Mouse (Mus musculus): Measurements from ENCODE around the gene Ube2d3.

DNA sequence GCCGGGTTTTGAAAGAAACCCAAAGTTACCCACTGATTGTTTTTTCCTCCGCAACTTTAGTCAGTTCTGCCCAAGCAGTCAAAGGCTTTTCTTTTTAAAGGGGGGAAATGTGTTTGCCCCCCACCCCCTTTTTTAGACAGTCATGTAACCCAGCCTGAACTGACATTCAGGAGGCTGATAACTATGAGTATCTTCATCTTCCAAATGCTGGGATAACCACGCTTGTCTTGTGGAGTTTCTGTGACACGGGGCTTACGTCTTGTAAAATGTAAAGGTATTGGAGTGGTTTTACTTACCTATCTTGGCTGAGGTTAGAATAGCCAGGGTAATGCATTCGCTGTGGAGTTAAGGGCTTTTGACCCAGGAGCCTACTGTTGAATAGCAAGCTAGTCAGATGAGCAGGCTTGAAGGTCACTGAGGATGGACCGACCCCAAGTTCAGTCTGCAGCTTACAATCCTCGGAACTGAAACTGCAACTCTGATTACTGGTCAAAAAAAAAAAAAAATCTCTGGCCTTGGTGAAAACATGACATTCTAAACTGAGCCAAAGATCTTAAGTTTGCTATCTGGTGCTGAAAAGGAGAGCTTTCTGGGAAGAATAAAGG lies 14.2 kb upstream of the Ube2d3 start, which contains the start of gene Cisd2:
- TF ChIP-seq CTCF (conservative IDR thresholded peaks at IDR 0.05; ENCODE audit: insufficient read depth, insufficient read length, low read depth, low read length) (no peak), POLR2A (IDR thresholded peaks at IDR 0.05; ENCODE audit: low read depth, low read length) (no peak)
